Mouse (Mus musculus) cerebellum, postnatal 25 days (tissue): ENCODE results near the gene P3h4.
A peak's percentile ranks its signal among the peaks of the same experiment; 100 is the strongest.

Source experiments
- DNase-seq, 2 experiments: peaks; one replicate each; pipeline ENCODE4 v3.0.0; 2021; ENCODE audit warnings: mixed read lengths in 2 of 2

Gene P3h4

GRCm38 (mm10) chr11:100408076-100408834, 6.4 kb downstream of the P3h4 start:
- DNase-seq = peak; percentile 79 to 86

GRCm38 (mm10) chr11:100406995-100407705, 7.5 kb downstream of the P3h4 start:
- DNase-seq = peak; percentile 85 to 90

- peak; percentile 63 to 71 for DNase-seq
These were observed 8.4 kb downstream of the P3h4 start for GRCm38 (mm10) chr11:100406273-100406672.

- no peak for DNase-seq
These were observed 10.1 kb downstream of the P3h4 start for GRCm38 (mm10) chr11:100404456-100405074.

DNA sequence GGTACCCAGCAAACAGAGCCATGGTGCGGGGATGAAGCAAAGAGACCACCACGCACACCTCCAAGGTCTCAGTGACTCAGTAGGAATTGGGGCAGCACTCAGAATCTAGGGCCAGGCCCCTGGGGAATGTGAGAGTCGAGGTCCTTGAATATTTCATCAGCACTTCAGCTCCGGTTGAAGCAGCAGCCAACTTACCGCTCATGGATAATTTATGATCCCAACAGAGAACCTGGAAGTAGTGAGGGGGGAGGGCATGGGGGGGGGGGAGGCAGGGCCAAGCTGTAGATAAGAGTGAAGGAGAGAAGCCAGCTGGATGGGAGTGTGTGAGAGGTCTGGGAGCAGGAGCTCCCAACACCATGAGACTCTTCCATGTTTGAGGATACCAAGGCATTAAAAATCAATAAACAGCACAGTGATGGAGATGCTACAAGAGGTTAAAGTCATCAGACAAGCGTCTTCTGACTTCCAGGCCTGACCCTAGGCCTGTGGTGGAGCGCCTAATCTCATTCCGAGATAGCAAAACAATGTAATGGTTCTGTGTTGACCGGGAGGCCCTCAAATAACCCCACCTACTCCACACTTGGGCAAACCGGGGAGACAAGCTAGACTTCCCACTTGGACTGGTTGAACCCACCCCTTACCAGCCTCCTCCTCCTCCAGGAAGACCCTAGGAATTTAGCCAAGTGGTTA, 11.0 kb downstream of the P3h4 start:
- no peak for DNase-seq

DNA sequence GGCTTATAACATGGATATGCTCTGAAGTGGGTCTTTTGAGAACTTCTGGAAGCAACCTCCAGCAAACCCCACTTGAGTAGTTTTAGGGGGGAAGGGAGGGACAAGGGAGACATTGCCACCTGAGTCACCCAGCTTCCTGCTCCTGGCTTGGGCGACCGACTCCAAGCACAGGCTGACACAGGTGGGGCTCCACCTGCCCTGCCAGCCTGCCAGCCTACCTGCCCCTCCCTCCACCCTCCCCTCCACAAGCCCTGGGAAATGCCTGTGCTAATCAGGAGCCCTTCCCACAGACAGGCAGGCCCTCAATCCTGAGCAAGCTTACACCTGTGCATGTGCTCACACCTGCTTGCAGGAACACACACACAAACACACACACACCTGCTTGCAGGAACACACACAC, 12.0 kb downstream of the P3h4 start:
- no peak for DNase-seq

DNA sequence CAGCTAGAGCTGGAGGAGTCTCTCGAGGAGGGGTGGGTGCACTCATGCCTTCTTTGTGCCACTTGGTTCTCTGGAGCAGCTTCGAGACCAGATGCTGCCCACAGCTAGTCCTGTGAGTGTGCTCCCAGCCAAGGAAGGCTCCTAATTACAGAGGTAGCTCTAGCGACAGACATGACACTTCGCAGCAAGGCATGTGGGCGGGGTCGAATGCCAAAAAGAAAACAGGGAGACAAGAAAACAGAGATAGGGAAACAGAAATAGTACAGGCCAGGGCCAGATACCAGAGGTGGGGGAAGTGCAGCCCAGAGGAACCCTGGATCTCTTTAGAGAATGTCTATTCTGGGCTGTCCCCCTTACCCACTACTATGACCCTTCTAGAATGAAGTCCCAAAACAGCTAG, 12.4 kb downstream of the P3h4 start:
- DNase-seq = no peak

DNA sequence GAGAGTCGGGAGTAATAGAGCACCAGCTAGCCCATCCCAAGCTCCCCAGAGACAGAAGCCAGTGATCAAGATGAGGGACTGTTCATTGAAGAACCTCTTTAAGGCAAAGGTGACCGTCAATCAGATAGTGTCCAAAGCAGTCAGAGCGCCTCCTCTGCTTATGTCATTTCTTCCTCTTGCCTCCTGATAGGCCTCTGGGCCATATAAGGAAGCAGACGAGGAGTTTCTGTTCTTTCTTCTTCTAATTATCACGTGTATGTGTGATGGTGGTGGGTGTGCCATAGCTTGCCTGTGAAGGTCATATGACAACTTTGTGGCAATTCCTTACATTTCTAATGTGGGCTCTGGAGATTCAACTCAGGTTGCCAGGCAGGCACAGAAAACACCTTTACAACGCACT, 13.8 kb downstream of the P3h4 start:
- no peak for DNase-seq

DNA sequence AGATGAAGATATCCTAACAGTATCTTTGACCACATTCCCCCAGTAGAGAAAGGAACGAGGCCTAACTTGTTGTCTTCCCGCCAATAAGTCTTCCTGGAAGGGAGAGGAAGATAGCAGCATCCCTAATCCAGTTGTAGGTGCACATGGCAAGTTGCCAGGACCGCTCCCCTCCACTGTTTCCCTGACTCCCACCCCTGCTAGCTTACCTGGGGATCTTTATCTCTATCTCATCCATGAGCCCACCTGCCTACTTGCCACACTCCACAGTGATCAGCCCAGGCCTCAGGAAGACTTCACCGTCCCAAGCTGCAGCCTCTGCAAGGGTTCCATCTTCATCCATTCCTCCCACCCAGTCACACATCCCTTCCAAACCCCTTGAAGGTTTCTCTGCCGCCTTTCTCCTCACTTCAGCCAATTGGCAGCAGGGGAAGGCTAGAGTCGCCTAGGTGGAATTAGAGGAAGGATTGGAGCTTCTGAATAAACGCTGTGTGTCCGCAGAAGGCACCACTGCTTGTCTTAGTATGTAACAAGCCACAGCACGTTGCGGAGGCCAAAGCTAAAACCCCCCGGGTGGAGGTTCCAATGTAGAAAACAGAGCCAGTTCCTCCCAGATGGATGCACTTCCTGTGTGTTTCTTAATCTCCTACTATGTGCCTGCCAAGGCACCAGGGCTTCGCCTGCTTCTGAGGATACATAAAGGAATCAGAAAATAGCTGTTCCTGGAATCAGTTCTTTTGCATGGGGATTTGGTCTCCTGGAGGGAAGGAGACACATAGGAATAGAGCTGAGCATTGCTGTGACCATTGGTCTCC, 14.7 kb downstream of the P3h4 start:
- DNase-seq = no peak

GRCm38 (mm10) chr11:100399320-100399719, 15.3 kb downstream of the P3h4 start:
- DNase-seq = no peak

DNA sequence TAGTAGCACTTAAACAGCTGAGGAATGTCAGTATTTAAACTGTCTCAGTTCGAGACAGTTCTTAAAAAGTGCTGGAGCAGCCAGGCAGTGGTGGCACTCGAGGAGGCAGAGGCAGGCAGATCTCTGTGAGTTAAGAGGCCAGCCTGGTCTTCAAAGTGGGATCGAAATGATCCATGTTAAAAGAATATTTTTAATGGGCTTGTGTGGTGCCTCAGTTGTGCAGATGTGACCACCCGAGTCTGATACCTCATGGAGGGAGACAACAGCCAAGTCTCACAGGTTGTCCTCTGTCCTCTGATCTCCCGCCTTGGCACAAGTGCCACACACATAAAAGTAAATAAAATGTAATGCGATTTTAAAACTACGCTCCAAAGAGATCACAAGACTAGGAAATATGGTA, 16.1 kb downstream of the P3h4 start:
- DNase-seq = no peak

- peak; percentile 100 for DNase-seq
These were observed 16.8 kb downstream of the P3h4 start, which contains the start of gene Jup for GRCm38 (mm10) chr11:100397600-100398389. Jup (minus strand) TSS chr11:100397763.

DNA sequence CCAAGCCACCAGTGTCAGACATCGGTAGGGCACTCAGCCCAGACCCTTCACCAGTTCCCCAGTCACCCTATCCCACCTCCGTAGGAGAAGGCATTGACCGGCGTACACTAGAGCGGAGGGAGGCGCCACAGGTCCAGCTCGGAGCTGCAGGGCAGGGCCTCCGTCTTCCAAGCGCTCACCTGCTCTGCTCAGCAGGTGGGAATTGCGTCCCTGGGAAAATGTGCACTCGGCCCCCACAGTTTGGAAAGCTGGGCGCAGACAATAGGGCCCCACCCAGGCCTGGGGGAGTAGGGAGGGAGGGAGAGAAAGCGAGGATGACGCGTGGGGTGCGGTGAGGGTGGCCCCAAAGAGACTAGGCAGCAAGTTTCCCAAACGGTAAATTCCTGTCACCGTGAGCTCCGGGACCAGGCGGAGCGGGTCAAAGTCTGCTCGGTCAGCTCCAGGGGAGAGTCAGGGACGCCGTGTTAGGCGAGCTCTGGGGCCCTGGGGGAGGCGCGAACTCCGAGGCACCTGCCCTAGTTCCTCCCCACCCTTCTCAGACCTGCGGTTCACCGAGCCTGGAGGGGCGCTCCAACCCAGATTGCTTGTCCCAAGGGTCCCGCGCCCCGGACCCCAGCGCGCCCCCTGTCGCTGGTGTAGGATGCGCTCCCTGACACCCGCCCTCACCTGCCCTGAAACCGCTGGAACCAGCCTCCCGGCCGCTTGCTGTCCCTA, 17.6 kb downstream of the P3h4 start:
- peak; percentile 81 to 82 for DNase-seq

- peak; percentile 81 to 82 for DNase-seq
These were observed 18.6 kb downstream of the P3h4 start for GRCm38 (mm10) chr11:100395861-100396631.

DNA sequence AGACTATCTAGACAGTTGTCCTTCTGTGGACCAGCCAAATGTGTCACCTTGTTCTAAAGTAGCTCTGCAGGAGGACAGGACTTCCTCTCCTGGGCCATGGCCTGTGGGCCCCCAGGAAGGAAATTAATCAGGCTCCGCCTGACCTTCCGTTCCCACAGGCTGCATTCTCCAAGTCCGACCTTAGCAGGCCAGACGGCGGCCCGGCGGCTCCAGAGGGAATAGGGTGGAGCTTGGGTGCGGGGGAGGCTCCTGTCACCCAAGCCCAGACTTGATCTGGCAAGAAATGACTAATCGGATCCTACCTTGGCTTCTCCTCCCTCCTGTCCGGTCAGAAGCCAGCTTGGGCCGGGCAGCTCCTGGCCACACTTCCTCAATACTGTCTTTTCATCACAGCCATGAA, 19.4 kb downstream of the P3h4 start:
- DNase-seq = peak; percentile 86 to 87

GRCm38 (mm10) chr11:100394353-100395074, 20.1 kb downstream of the P3h4 start:
- DNase-seq = no peak

DNA sequence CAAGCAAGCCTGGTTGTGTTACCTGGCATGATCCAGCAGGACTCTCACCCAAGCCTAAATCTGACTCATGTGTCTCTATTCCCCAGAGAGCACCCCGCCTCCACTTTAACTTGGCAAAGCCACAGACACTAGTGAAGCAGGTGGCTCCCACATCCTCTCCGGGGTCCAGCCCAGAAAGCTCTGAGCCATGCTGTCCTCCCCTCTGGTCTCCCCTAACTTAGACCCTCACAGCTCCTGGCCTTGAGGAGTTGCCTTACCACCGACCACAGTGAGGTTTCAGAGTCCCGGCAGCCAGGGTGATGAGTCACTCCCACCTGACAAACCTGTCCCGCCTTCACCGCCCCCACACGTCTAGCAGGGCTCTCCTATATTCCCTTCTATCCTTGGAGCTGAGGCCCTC, 20.9 kb downstream of the P3h4 start:
- peak in 1 of 2 experiments; percentile 67 for DNase-seq

GRCm38 (mm10) chr11:100392958-100393357, 21.7 kb downstream of the P3h4 start:
- no peak for DNase-seq

GRCm38 (mm10) chr11:100391884-100392345, 22.7 kb downstream of the P3h4 start:
- DNase-seq = no peak
